Mouse (Mus musculus) embryonic facial prominence, embryonic 15.5 days (tissue): ENCODE data around the gene Tspan14. TPM values are rescaled to one million over a fixed set of nuclear protein-coding genes. Genes with fewer than 3 reads are reported as not detected.

ENCODE experiments used
- ATAC-seq: fragments of 200-750 bp; cut with Nextera tagmentation; 2 replicates; pipeline ENCODE4 v1.8.0; 2017; ENCODE audit warnings: low read depth, moderate TSS enrichment; ENCODE audit not compliant: insufficient number of reproducible peaks, low FRiP score, low TSS enrichment
- H3K27ac ChIP-seq: fragments of 300-500 bp; sonication (generic); replicated peaks from 2 replicates; pipeline ENCODE4 v1.5.1; 2015; ENCODE audit warnings: mild to moderate bottlenecking, inconsistent platforms
- H3K27me3 ChIP-seq: fragments of 300-500 bp; sonication (generic); 2 replicates; pipeline ENCODE4 v1.6.1; 2015; ENCODE audit warnings: inconsistent platforms
- H3K36me3 ChIP-seq: fragments of 300-500 bp; sonication (generic); 2 replicates; pipeline ENCODE4 v1.6.1; 2015; ENCODE audit warnings: mild to moderate bottlenecking, inconsistent platforms
- H3K4me1 ChIP-seq: fragments of 300-500 bp; sonication (generic); 2 replicates; pipeline ENCODE4 v1.6.1; 2015; ENCODE audit warnings: inconsistent platforms
- H3K4me2 ChIP-seq: fragments of 300-500 bp; sonication (generic); replicated peaks from 2 replicates; pipeline ENCODE4 v1.6.1; 2015; ENCODE audit warnings: mild to moderate bottlenecking, inconsistent platforms
- H3K4me3 ChIP-seq: fragments of 300-500 bp; sonication (generic); replicated peaks from 2 replicates; pipeline ENCODE4 v1.5.1; 2015; ENCODE audit warnings: mild to moderate bottlenecking, inconsistent platforms
- H3K9ac ChIP-seq: fragments of 300-500 bp; sonication (generic); 2 replicates; pipeline ENCODE4 v1.6.1; 2015; ENCODE audit warnings: inconsistent platforms
- H3K9me3 ChIP-seq: fragments of 300-500 bp; sonication (generic); replicated peaks from 2 replicates; pipeline ENCODE4 v1.6.1; 2016; ENCODE audit warnings: inconsistent platforms
- WGBS: fragments of 180-500 bp; shearing (Covaris S2); methylation state at CpG from one replicate; pipeline ENCODE4 v1.1.7; 2015; 5-methylcytosine and 5-hydroxymethylcytosine counted together
- polyA plus RNA-seq: library from polyadenylated mRNA; unstranded; fragments of >200 nt; fragmentation: Nextera tagmentation; extraction: Ambion mirVana; gene quantifications from 2 replicates; pipeline ENCODE4 v1.2.1, GENCODE M21; 2015

Gene Tspan14
- 84.7 and 86.6 TPM in 2 replicates for polyA plus RNA-seq

- Histone ChIP-seq H3K4me1 (peaks cover 50% of the 10 kb centered on the region), H3K36me3 (no peaks in the 10 kb centered on the region), H3K4me3 (peak within 1 kb of the TSS; percentile 80), H3K9me3 (no peaks in the 10 kb centered on the region), H3K27me3 (no peaks in the 10 kb centered on the region), H3K4me2 (peak within 1 kb of the TSS; percentile 60), H3K9ac (peak within 1 kb of the TSS; percentile 54), H3K27ac (peak within 1 kb of the TSS; percentile 93)
- WGBS = under 1% methylated on average over 54 of the region's 54 CpGs
- peak; percentile 35 for ATAC-seq
Measured at GRCm38 (mm10) chr14:40966392-40966861, at the start of gene Tspan14. TSS of gene Tspan14 (minus strand) at chr14:40966807.

GRCm38 (mm10) chr14:41014701-41015240, 48.2 kb upstream of the Tspan14 start:
- no peak overlapping the region for H3K4me2 ChIP-seq
- H3K27ac ChIP-seq = no peak overlapping the region
- no peak overlapping the region for H3K9ac ChIP-seq
- 73% methylated on average over 5 of the region's 5 CpGs for WGBS
- H3K27me3 ChIP-seq = no peaks in the 10 kb centered on the region
- H3K4me1 ChIP-seq = peaks cover 5% of the 10 kb centered on the region; the same call in 1 of the 2 replicates
- no peak overlapping the region for H3K4me3 ChIP-seq
- no peaks in the 10 kb centered on the region for H3K36me3 ChIP-seq
- ATAC-seq = no peak
- no peaks in the 10 kb centered on the region for H3K9me3 ChIP-seq

DNA sequence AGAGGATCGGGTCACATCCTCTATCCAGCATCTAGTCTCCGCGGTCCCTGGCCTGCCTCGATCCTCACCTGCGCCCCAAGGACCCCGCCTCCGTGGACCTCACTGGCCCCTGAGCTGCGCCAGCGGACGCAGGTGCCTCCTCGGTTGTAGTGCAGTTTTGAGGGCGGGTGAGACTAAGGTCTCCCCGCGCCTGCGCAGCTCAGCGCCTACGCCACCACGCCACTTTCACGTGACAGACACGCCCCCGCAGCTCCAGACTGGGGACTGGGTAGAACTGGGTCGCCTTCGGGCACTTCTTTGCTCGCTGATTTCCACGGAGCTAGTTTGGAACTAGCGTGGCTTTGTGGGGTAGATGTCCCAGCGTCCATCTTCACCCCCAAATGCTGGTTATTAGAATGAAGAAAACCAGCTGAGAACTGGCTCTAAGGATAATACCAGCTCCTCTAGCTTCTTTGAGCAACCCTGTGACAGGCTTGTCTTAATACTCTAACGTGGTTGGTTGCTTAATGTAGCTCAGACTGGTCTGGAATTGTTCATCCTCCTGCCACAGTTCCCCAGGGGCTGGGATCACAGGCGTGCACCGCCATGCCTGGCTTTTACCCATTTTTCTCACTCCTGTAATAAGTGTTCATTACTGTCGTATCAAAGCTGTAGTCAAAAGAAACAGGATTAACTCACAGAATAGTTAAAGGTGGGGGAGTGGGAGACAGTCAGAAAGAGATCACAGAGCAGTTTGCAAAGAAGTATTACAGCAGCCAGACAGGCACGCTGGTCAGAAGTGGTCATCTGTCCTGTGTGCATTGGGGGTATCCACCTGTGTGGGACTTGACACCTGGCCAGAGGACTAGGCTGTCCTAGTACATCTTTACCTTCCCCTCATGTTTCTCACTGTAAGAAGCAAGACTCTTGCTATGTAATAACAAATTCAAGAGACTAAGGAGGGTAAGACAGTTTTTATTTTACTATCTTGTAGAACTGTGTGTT, 47.3 kb upstream of the Tspan14 start, which contains the start of gene Fam213a:
TSS of gene Fam213a (minus strand) at position 159 of the 984 bp plus-strand sequence.
- Histone ChIP-seq H3K4me2 (peak within 1 kb of the TSS; percentile 89), H3K9ac (peak within 1 kb of the TSS; percentile 44), H3K4me3 (peak within 1 kb of the TSS; percentile 60), H3K4me1 (peaks cover 9% of the 10 kb centered on the region; the same call in 1 of the 2 replicates), H3K27ac (peak within 1 kb of the TSS; percentile 73), H3K9me3 (no peaks in the 10 kb centered on the region), H3K36me3 (no peaks in the 10 kb centered on the region), H3K27me3 (no peaks in the 10 kb centered on the region)
- WGBS = 3% methylated on average over 32 of the region's 32 CpGs
- peak; percentile 91 for ATAC-seq

DNA sequence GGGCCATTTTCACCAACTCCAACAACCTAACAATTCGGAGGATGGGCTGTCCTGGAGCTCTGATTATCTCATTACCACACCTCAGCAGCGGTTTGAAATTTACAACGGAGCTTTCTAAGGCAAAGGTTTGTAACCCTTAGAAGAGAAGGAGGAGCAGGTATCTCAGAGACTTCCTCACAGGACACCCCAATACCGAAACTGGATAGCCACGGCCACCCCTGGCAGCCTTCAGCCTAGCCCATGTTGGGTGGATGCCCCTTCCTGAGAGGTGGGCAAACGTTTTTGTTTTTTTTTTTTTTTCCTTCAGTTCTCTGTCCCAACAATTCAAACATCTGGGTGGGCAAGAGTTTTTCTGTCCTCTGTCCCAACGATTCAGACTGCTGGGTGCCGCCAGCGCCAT, 46.5 kb upstream of the Tspan14 start:
- Histone ChIP-seq H3K4me3 (peak overlapping the region; percentile 60), H3K27ac (peak overlapping the region; percentile 73; the same call in 1 of the 2 replicates), H3K9ac (peak overlapping the region; percentile 44), H3K36me3 (no peaks in the 10 kb centered on the region), H3K27me3 (no peaks in the 10 kb centered on the region), H3K4me2 (peak overlapping the region; percentile 89), H3K9me3 (no peaks in the 10 kb centered on the region), H3K4me1 (peaks cover 17% of the 10 kb centered on the region)
- ATAC-seq = no peak
- WGBS = 13% methylated on average over 9 of the region's 9 CpGs

DNA sequence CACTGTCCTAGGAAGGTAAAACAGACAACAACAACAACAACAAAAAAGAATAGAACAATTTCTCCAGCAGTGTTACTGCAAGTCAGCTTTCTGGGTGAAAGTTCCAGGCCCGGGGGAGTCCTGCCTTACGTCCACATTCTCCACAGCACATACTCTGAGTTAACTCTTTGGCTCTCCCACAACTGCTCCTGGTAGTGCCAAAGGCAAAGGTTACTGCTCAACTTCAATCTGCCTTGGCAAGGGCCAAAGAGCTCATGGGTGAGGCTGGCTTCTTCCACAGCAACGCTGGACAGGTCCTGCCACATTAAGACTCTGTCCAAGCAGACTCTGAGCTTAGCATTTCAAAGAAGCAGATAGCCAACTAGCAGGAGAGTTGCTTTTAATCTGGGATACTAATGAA, 45.3 kb upstream of the Tspan14 start:
- H3K9me3 ChIP-seq = no peaks in the 10 kb centered on the region
- no peak overlapping the region for H3K4me2 ChIP-seq
- no peak overlapping the region for H3K9ac ChIP-seq
- no peaks in the 10 kb centered on the region for H3K36me3 ChIP-seq
- no peaks in the 10 kb centered on the region for H3K27me3 ChIP-seq
- ATAC-seq = no peak
- 68% methylated on average over 3 of the region's 3 CpGs for WGBS
- H3K27ac ChIP-seq = no peak overlapping the region
- no peak overlapping the region for H3K4me3 ChIP-seq
- H3K4me1 ChIP-seq = peaks cover 27% of the 10 kb centered on the region

DNA sequence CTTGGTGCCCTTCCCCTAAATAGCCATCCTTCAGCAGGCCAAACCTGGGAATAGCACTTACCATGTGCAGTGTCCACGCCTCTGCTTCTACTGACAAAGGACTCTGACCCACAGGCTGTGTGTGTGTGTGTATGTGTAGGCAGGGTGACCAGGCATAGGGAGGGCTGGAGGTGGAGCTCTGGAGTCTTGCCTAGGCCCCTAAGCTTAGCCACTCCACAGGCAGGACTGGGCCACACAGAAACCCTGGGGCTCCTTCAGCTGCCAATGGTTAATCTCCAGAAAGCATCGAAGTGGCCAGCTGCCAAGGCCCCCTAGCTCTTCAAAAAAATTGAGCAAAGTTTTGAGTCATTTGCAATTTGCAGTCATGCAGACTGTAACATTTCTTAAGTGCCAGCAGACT, 41.5 kb upstream of the Tspan14 start:
- Histone ChIP-seq H3K4me1 (peaks cover 41% of the 10 kb centered on the region), H3K4me2 (peak overlapping the region; percentile 15; the same call in 1 of the 2 replicates), H3K4me3 (peak overlapping the region; percentile 20), H3K9me3 (no peaks in the 10 kb centered on the region), H3K27me3 (no peaks in the 10 kb centered on the region), H3K9ac (no peak overlapping the region), H3K36me3 (no peaks in the 10 kb centered on the region), H3K27ac (peak overlapping the region; percentile 63)
- ATAC-seq = peak; percentile 72
- 22% methylated on average over 2 of the region's 2 CpGs for WGBS

DNA sequence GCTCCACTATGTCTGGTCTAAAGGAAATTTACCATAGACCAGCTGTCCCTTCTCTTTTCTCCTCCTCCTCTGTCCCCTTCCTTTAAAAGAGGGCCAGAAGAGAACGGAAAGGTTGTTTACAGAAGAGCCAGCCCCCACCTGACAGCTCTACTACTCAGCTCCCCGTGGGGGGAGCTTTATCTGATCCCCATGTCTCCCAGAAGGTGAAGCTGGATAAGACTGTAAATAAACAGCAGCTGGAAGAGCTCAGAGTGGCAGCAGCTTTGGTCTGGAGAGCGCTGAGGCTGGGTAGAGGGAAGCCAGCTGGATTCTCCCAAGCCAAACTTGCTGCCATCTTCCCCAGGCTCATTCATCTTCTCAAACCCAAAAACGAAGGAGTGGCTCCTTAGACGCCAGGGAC, 41.0 kb upstream of the Tspan14 start:
- Histone ChIP-seq H3K4me3 (peak overlapping the region; percentile 20), H3K27ac (peak overlapping the region; percentile 63)

DNA sequence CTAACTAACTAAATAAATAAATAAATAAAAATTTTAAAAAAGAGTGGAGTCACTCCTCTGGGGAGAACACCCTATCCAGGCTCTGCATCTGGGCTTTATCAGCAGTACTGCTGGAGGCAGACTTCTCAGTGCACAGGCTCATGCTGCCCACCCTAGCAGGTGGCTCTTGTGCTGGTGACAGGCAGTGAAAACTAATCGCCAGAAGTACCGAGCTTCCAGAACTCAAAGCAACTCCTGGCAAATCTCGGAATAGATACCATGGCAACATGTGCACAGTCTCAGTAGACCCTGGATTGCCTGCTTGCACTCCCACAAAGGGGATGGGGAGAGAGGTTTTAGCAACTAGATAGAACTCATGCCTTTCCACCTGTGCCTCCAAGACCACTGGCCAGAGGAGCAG, 40.3 kb upstream of the Tspan14 start:
- Histone ChIP-seq H3K36me3 (0 out of 2 replicates have a peak, but pooled peaks cover under 1% of the 10 kb centered on the region), H3K4me1 (peaks cover 41% of the 10 kb centered on the region), H3K27me3 (no peaks in the 10 kb centered on the region), H3K9ac (no peak overlapping the region), H3K27ac (no peak overlapping the region), H3K4me3 (peak overlapping the region; percentile 20), H3K9me3 (no peaks in the 10 kb centered on the region), H3K4me2 (0 out of 2 replicates have a peak overlapping the region, but pooled peaks have one; percentile 15)
- no peak for ATAC-seq
- 54% methylated on average over 3 of the region's 3 CpGs for WGBS

More for the DNA sequence above, 41.0 kb upstream of the Tspan14 start:
- Histone ChIP-seq H3K9me3 (no peaks in the 10 kb centered on the region), H3K4me2 (peak overlapping the region; percentile 15; the same call in 1 of the 2 replicates), H3K36me3 (no peaks in the 10 kb centered on the region), H3K27me3 (no peaks in the 10 kb centered on the region), H3K4me1 (peaks cover 41% of the 10 kb centered on the region), H3K9ac (no peak overlapping the region)
- 24% methylated on average over 5 of the region's 5 CpGs for WGBS
- no peak for ATAC-seq

DNA sequence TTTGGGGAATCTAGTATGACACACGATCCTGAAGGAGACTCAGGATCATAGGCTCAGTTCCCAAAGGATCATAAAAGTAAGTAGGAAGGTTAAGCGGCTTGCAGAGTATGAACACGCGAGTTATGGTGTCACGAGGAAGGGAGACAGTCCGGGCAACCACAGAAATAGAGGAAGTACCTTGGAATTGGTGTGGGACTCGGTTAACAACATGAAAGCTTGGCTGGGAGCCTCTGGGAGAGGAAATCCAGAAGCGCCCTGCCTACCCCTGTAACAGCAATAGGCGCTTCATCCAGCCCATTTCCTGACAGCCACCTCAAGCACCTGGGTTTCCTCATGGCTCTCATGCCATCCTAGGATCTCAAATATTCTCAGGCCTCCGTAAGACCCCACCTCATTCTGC, 39.7 kb upstream of the Tspan14 start:
- H3K4me3 ChIP-seq = no peak overlapping the region
- no peaks in the 10 kb centered on the region for H3K27me3 ChIP-seq
- H3K27ac ChIP-seq = no peak overlapping the region
- 85% methylated on average over 10 of the region's 10 CpGs for WGBS
- H3K4me1 ChIP-seq = peaks cover 41% of the 10 kb centered on the region
- H3K4me2 ChIP-seq = peak overlapping the region; percentile 3; the same call in 1 of the 2 replicates
- no peaks in the 10 kb centered on the region for H3K9me3 ChIP-seq
- H3K9ac ChIP-seq = no peak overlapping the region
- no peak for ATAC-seq
- H3K36me3 ChIP-seq = 0 out of 2 replicates have a peak, but pooled peaks cover 6% of the 10 kb centered on the region

DNA sequence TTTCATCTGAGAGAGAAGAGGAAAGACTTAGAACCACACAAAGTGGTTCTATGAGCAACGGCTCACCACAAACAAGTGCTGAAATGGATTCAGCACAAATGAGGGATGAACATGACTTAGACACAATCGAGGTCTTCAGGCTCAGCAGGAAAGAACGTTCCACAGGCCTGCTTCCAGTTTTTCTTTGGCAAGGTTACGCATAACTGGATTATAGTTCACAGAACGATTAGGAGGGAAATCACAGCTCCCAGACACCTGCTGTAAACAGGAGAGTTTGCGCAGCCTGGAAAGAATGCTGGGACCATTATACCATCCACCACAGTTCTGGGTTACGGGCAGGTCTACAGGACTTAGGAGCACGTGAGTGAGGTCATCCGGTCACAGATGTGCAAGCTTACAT, 39.1 kb upstream of the Tspan14 start:
- Histone ChIP-seq H3K4me1 (peaks cover 41% of the 10 kb centered on the region), H3K27ac (no peak overlapping the region), H3K4me3 (no peak overlapping the region; the same call in 1 of the 2 replicates), H3K9ac (no peak overlapping the region), H3K9me3 (no peaks in the 10 kb centered on the region), H3K36me3 (0 out of 2 replicates have a peak, but pooled peaks cover 6% of the 10 kb centered on the region), H3K27me3 (no peaks in the 10 kb centered on the region), H3K4me2 (peak overlapping the region; percentile 3; the same call in 1 of the 2 replicates)
- no peak for ATAC-seq
- 71% methylated on average over 9 of the region's 9 CpGs for WGBS
